Mouse (Mus musculus): Measurements from ENCODE around the gene Thsd4. TPM values are rescaled to one million over a fixed set of nuclear protein-coding genes. Genes with fewer than 3 reads are reported as not detected.

Gene Thsd4
- total and polyA plus RNA-seq, 2 experiments from 2014 or later, result 4.8 to 45.0 TPM

- H3K27ac ChIP-seq (ENCODE audit: low read depth), result no peak overlapping the region
- H3K4me3 ChIP-seq (ENCODE audit: low read depth, low read length), result no peak overlapping the region
- no peak for DNase-seq (ENCODE audit: low spot score)
- no peaks in the 10 kb centered on the region for H3K9me3 ChIP-seq (replicated peaks; ENCODE audit: control insufficient read depth, low read length)
- no peak overlapping the region for H3K4me2 ChIP-seq (ENCODE audit: low read depth, low read length)
- ATAC-seq (ENCODE audit: insufficient read depth, low read depth), result no peak
- 79% methylated on average over 6 of the region's 6 CpGs for WGBS
- TF ChIP-seq CTCF (IDR thresholded peaks at IDR 0.05; ENCODE audit: low read depth) (no peak), EP300 (IDR thresholded peaks at IDR 0.05; ENCODE audit: low read depth) (no peak)
- H3K4me1 ChIP-seq (ENCODE audit: control insufficient read depth, insufficient read depth), result no peaks in the 10 kb centered on the region
- no peaks in the 10 kb centered on the region for H3K36me3 ChIP-seq (replicated peaks; ENCODE audit: control insufficient read depth, insufficient read depth, low read length)
- no peak overlapping the region for H3K9ac ChIP-seq (replicated peaks; ENCODE audit: low read depth, low read length)
- no peaks in the 10 kb centered on the region for H3K27me3 ChIP-seq (ENCODE audit: control insufficient read depth, insufficient read depth, low read length)
Observed at GRCm38 (mm10) chr9:60216029-60216428, 305.8 kb downstream of the Thsd4 start.

- H3K36me3 ChIP-seq (replicated peaks; ENCODE audit: control insufficient read depth, insufficient read depth, low read length), result no peaks in the 10 kb centered on the region
- H3K9ac ChIP-seq (replicated peaks; ENCODE audit: low read depth, low read length), result no peak overlapping the region
- H3K27me3 ChIP-seq (ENCODE audit: control insufficient read depth, insufficient read depth, low read length), result no peaks in the 10 kb centered on the region
- no peak overlapping the region for H3K4me2 ChIP-seq (ENCODE audit: low read depth, low read length)
- DNase-seq (ENCODE audit: low spot score) (no peak), ATAC-seq (ENCODE audit: insufficient read depth, low read depth) (no peak)
- no peak overlapping the region for H3K4me3 ChIP-seq (ENCODE audit: low read depth, low read length)
- H3K27ac ChIP-seq (ENCODE audit: low read depth), result no peak overlapping the region
- no peaks in the 10 kb centered on the region for H3K9me3 ChIP-seq (replicated peaks; ENCODE audit: control insufficient read depth, low read length)
- TF ChIP-seq CTCF (IDR thresholded peaks at IDR 0.05; ENCODE audit: low read depth) (no peak), EP300 (IDR thresholded peaks at IDR 0.05; ENCODE audit: low read depth) (no peak)
- 56% methylated on average over 1 of the region's 1 CpGs for WGBS
- no peaks in the 10 kb centered on the region for H3K4me1 ChIP-seq (ENCODE audit: control insufficient read depth, insufficient read depth)
Observed at GRCm38 (mm10) chr9:60213111-60213510, 308.7 kb downstream of the Thsd4 start.

- no peak overlapping the region for H3K4me3 ChIP-seq (ENCODE audit: low read depth, low read length)
- no peaks in the 10 kb centered on the region for H3K36me3 ChIP-seq (replicated peaks; ENCODE audit: control insufficient read depth, insufficient read depth, low read length)
- TF ChIP-seq EP300 (IDR thresholded peaks at IDR 0.05; ENCODE audit: low read depth), result no peak
- TF ChIP-seq CTCF (IDR thresholded peaks at IDR 0.05; ENCODE audit: low read depth), result no peak
- ATAC-seq (ENCODE audit: insufficient read depth, low read depth) (no peak), DNase-seq (ENCODE audit: low spot score) (no peak)
- H3K4me2 ChIP-seq (ENCODE audit: low read depth, low read length), result no peak overlapping the region
- H3K27ac ChIP-seq (ENCODE audit: low read depth), result no peak overlapping the region
- no peaks in the 10 kb centered on the region for H3K9me3 ChIP-seq (replicated peaks; ENCODE audit: control insufficient read depth, low read length)
- no peak overlapping the region for H3K9ac ChIP-seq (replicated peaks; ENCODE audit: low read depth, low read length)
- WGBS, result 89% methylated on average over 1 of the region's 1 CpGs
- no peaks in the 10 kb centered on the region for H3K27me3 ChIP-seq (ENCODE audit: control insufficient read depth, insufficient read depth, low read length)
- no peaks in the 10 kb centered on the region for H3K4me1 ChIP-seq (ENCODE audit: control insufficient read depth, insufficient read depth)
Observed at GRCm38 (mm10) chr9:60208843-60209242, 313.0 kb downstream of the Thsd4 start.

- WGBS, result 62% methylated on average over 7 of the region's 7 CpGs
- no peak overlapping the region for H3K4me3 ChIP-seq (ENCODE audit: low read depth, low read length)
- no peak for DNase-seq (ENCODE audit: low spot score)
- TF ChIP-seq CTCF (IDR thresholded peaks at IDR 0.05; ENCODE audit: low read depth), result no peak
- no peak for TF ChIP-seq EP300 (IDR thresholded peaks at IDR 0.05; ENCODE audit: low read depth)
- H3K4me1 ChIP-seq (ENCODE audit: control insufficient read depth, insufficient read depth), result no peaks in the 10 kb centered on the region
- H3K9ac ChIP-seq (replicated peaks; ENCODE audit: low read depth, low read length), result no peak overlapping the region
- no peaks in the 10 kb centered on the region for H3K36me3 ChIP-seq (replicated peaks; ENCODE audit: control insufficient read depth, insufficient read depth, low read length)
- H3K27me3 ChIP-seq (ENCODE audit: control insufficient read depth, insufficient read depth, low read length), result no peaks in the 10 kb centered on the region
- H3K9me3 ChIP-seq (replicated peaks; ENCODE audit: control insufficient read depth, low read length), result no peaks in the 10 kb centered on the region
- no peak overlapping the region for H3K27ac ChIP-seq (ENCODE audit: low read depth)
- no peak overlapping the region for H3K4me2 ChIP-seq (ENCODE audit: low read depth, low read length)
- ATAC-seq (ENCODE audit: insufficient read depth, low read depth), result no peak
Observed at GRCm38 (mm10) chr9:60203141-60203540, 318.7 kb downstream of the Thsd4 start.

- no peak for TF ChIP-seq EP300 (IDR thresholded peaks at IDR 0.05; ENCODE audit: low read depth)
- no peak for TF ChIP-seq CTCF (IDR thresholded peaks at IDR 0.05; ENCODE audit: low read depth)
- H3K36me3 ChIP-seq (replicated peaks; ENCODE audit: control insufficient read depth, insufficient read depth, low read length), result no peaks in the 10 kb centered on the region
- 69% methylated on average over 2 of the region's 2 CpGs for WGBS
- H3K4me1 ChIP-seq (ENCODE audit: control insufficient read depth, insufficient read depth), result no peaks in the 10 kb centered on the region
- DNase-seq (ENCODE audit: low spot score) (no peak), ATAC-seq (ENCODE audit: insufficient read depth, low read depth) (no peak)
- H3K27ac ChIP-seq (ENCODE audit: low read depth), result no peak overlapping the region
- no peaks in the 10 kb centered on the region for H3K27me3 ChIP-seq (ENCODE audit: control insufficient read depth, insufficient read depth, low read length)
- no peak overlapping the region for H3K4me2 ChIP-seq (ENCODE audit: low read depth, low read length)
- no peak overlapping the region for H3K9ac ChIP-seq (replicated peaks; ENCODE audit: low read depth, low read length)
- H3K9me3 ChIP-seq (replicated peaks; ENCODE audit: control insufficient read depth, low read length), result no peaks in the 10 kb centered on the region
- no peak overlapping the region for H3K4me3 ChIP-seq (ENCODE audit: low read depth, low read length)
Observed at GRCm38 (mm10) chr9:60200436-60200835, 321.4 kb downstream of the Thsd4 start.

- no peak for DNase-seq (ENCODE audit: low spot score)
- no peak for ATAC-seq (ENCODE audit: insufficient read depth, low read depth)
- Histone ChIP-seq H3K4me3 (ENCODE audit: low read depth, low read length) (no peak overlapping the region), H3K27me3 (ENCODE audit: control insufficient read depth, insufficient read depth, low read length) (no peaks in the 10 kb centered on the region), H3K27ac (ENCODE audit: low read depth) (no peak overlapping the region), H3K9me3 (replicated peaks; ENCODE audit: control insufficient read depth, low read length) (no peaks in the 10 kb centered on the region), H3K36me3 (replicated peaks; ENCODE audit: control insufficient read depth, insufficient read depth, low read length) (no peaks in the 10 kb centered on the region), H3K4me1 (ENCODE audit: control insufficient read depth, insufficient read depth) (no peaks in the 10 kb centered on the region), H3K4me2 (ENCODE audit: low read depth, low read length) (no peak overlapping the region), H3K9ac (replicated peaks; ENCODE audit: low read depth, low read length) (no peak overlapping the region)
- 81% methylated on average over 12 of the region's 12 CpGs for WGBS
- TF ChIP-seq EP300 (IDR thresholded peaks at IDR 0.05; ENCODE audit: low read depth), result no peak
- TF ChIP-seq CTCF (IDR thresholded peaks at IDR 0.05; ENCODE audit: low read depth), result no peak
Observed at GRCm38 (mm10) chr9:60198530-60199200, 323.2 kb downstream of the Thsd4 start.
